Mouse (Mus musculus) stomach, postnatal 0 days (tissue): ENCODE data around the gene A830031A19Rik. TPM values are rescaled to one million over a fixed set of nuclear protein-coding genes. Genes with fewer than 3 reads are reported as not detected.

ENCODE experiments used
- ATAC-seq: fragments of 200-750 bp; cut with Nextera tagmentation; 2 replicates; pipeline ENCODE4 v1.8.0; 2017; ENCODE audit not compliant: low FRiP score, low TSS enrichment
- DNase-seq: peaks from one replicate; pipeline ENCODE4 v3.0.0-alpha.2; 2016; ENCODE audit warnings: low spot score
- H3K27ac ChIP-seq: fragments of 300-500 bp; sonication (generic); replicated peaks from 2 replicates; pipeline ENCODE4 v1.5.1; 2014; ENCODE audit warnings: mild to moderate bottlenecking, control low read depth
- H3K27me3 ChIP-seq: fragments of 300-500 bp; sonication (generic); 2 replicates; pipeline ENCODE4 v1.6.1; 2014; ENCODE audit warnings: low read length; ENCODE audit not compliant: control insufficient read depth, insufficient read depth
- H3K36me3 ChIP-seq: fragments of 300-500 bp; sonication (generic); 2 replicates; pipeline ENCODE4 v1.6.1; 2014; ENCODE audit warnings: low read length, mixed read lengths; ENCODE audit not compliant: control insufficient read depth, insufficient read depth
- H3K4me1 ChIP-seq: fragments of 300-500 bp; sonication (generic); replicated peaks from 2 replicates; pipeline ENCODE4 v1.6.1; 2014; ENCODE audit warnings: antibody characterized with exemption; ENCODE audit not compliant: control insufficient read depth, insufficient read depth
- H3K4me2 ChIP-seq: fragments of 300-500 bp; sonication (generic); replicated peaks from 2 replicates; pipeline ENCODE4 v1.6.1; 2014; ENCODE audit warnings: low read depth, mild to moderate bottlenecking, control low read depth, moderate library complexity
- H3K4me3 ChIP-seq: fragments of 300-500 bp; sonication (generic); 2 replicates; pipeline ENCODE4 v1.5.1; 2014; ENCODE audit warnings: low read depth, low read length, control low read depth
- H3K9ac ChIP-seq: fragments of 300-500 bp; sonication (generic); 2 replicates; pipeline ENCODE4 v1.6.1; 2014; ENCODE audit warnings: mild to moderate bottlenecking, low read length, control low read depth, mixed read lengths
- H3K9me3 ChIP-seq: fragments of 300-500 bp; sonication (generic); 2 replicates; pipeline ENCODE4 v1.6.1; 2016; ENCODE audit warnings: low read length; ENCODE audit not compliant: control insufficient read depth
- CTCF ChIP-seq: IDR thresholded peaks from 2 replicates; pipeline ENCODE4 v1.5.1; 2016; ENCODE audit warnings: antibody characterized with exemption, low read depth, mild to moderate bottlenecking, moderate library complexity
- EP300 ChIP-seq: optimal IDR thresholded peaks from 2 replicates; pipeline ENCODE3; 2016; ENCODE audit warnings: antibody characterized with exemption
- WGBS: fragments of 180-500 bp; shearing (Covaris S2); extraction: QIAGEN DNeasy Blood & Tissue Kit; methylation state at CpG from one replicate; pipeline ENCODE4 v1.1.7; 2014; 5-methylcytosine and 5-hydroxymethylcytosine counted together
- polyA plus RNA-seq: library from polyadenylated mRNA; unstranded; fragments of >200 nt; fragmentation: Nextera tagmentation; extraction: Ambion mirVana; gene quantifications from 2 replicates; pipeline ENCODE4 v1.2.1, GENCODE M21; 2015

Gene A830031A19Rik
- polyA plus RNA-seq, 1 experiment from 2014 or later = not detected

DNA sequence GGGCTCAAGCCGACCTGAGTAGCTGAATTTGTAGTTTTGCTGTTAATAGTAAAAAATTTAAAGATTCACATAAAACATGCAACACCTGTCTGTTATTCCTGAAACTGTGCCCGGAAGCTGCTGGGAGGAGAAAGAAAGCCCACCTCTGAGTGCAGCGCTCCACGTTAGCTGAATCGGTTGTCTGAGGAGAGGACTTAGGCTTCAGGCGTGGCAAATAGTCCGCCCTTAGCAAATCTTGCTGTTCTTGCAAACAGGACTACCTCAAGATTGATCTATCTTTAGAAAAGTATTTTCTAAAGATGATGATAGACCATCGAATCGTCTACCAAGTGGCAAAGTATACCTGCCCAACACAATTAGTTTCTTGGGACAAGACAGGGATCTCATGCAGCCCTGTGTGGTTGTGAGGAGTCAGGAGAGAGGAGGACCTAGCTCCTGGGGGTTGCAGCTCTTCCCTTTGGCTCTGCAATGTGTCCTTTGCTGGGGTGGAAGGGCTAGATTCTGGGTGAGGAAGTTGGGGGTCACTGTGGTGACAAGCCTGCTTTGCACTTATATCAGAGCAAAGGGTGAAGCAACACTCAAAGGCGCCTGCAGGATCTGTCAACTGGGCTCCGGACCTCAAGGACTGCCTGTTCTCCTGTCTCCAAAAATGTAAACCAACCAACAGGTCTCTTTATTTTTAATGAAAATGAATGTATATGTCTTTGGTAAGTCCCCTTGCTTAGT lies 24.7 kb downstream of the A830031A19Rik start:
- TF ChIP-seq EP300 = no peak
- TF ChIP-seq CTCF = no peak
- Histone ChIP-seq H3K4me1 (no peaks in the 10 kb centered on the region), H3K27me3 (no peaks in the 10 kb centered on the region), H3K9ac (no peak overlapping the region), H3K9me3 (no peaks in the 10 kb centered on the region), H3K4me2 (peak overlapping the region; percentile 75; the same call in 1 of the 2 replicates), H3K4me3 (peak overlapping the region; percentile 54; the same call in 1 of the 2 replicates), H3K36me3 (no peaks in the 10 kb centered on the region), H3K27ac (no peak overlapping the region)
- WGBS = 55% methylated on average over 11 of the region's 11 CpGs
- DNase-seq = no peak
- ATAC-seq = no peak

DNA sequence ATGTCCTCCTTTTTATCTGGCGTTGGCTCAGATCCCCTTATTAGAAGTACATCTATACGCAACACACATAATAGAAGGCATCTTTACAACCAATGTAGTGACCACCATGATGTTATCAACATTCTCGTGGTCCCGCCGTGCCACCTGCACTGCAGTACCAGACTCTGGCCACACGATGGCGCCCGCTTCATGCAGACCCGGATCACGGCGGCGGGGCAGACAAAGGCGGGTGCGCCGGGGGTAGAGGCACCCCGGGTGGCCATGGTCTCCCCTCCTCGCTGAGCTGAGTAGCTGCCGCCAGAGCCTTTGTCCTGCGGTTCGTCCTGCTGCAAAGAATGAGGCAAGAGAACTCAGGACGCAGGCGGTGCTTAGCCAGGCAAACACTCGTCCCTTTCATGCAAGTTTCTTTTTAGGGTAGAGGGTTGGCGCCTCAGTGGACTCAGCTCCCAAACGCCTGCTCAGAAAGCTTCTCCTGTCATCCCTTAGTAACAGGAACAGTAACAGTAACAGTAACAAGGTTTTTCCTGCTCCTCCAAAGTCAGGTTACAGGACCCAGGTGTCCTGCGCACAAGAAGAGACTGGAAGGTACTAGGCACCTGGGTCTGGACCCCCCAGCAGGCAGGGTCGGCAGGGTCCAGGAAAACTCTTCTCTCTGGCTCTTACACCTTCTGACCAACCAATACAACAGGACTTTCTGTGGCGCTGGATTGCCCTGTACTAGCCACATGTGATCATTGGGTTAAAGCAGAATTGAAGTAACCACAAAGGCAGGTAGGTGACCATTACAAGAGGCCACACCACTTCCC lies 25.4 kb downstream of the A830031A19Rik start:
- peak overlapping the region; percentile 75 for H3K4me2 ChIP-seq
- WGBS = 5% methylated on average over 28 of the region's 28 CpGs
- peak overlapping the region; percentile 55; the same call in 1 of the 2 replicates for H3K9ac ChIP-seq
- H3K4me3 ChIP-seq = peak overlapping the region; percentile 54
- H3K27me3 ChIP-seq = no peaks in the 10 kb centered on the region
- no peaks in the 10 kb centered on the region for H3K9me3 ChIP-seq
- no peaks in the 10 kb centered on the region for H3K4me1 ChIP-seq
- no peak overlapping the region for H3K27ac ChIP-seq
- TF ChIP-seq EP300 (no peak), CTCF (peak; percentile 100)
- H3K36me3 ChIP-seq = no peaks in the 10 kb centered on the region
- DNase-seq (peak; percentile 86), ATAC-seq (peak; percentile 79)

DNA sequence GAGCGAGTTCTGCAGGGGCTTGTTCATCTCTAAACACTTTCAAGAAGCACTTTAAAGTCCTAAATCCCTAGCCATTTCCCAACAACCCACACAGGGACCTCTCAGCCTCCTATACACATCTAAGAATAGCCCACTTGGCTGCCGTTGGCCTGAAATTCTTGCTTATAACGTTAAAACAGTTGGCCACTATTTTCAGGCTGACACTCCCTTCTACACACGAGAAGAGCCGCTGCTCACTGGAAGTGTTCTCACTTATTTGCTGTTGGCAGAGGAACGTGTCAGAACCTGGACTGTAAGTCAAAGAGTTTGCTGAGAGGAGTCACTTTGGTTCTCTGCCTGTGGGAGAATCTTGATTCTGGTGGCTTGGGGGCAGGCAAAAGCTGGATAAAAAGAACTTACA lies 30.8 kb downstream of the A830031A19Rik start:
- Histone ChIP-seq H3K9ac (no peak overlapping the region), H3K4me3 (no peak overlapping the region), H3K9me3 (no peaks in the 10 kb centered on the region), H3K36me3 (no peaks in the 10 kb centered on the region), H3K27me3 (no peaks in the 10 kb centered on the region), H3K27ac (no peak overlapping the region), H3K4me1 (no peaks in the 10 kb centered on the region), H3K4me2 (no peak overlapping the region)
- no peak for DNase-seq
- ATAC-seq = no peak
- WGBS = 51% methylated on average over 6 of the region's 6 CpGs
- no peak for TF ChIP-seq EP300
- no peak for TF ChIP-seq CTCF

DNA sequence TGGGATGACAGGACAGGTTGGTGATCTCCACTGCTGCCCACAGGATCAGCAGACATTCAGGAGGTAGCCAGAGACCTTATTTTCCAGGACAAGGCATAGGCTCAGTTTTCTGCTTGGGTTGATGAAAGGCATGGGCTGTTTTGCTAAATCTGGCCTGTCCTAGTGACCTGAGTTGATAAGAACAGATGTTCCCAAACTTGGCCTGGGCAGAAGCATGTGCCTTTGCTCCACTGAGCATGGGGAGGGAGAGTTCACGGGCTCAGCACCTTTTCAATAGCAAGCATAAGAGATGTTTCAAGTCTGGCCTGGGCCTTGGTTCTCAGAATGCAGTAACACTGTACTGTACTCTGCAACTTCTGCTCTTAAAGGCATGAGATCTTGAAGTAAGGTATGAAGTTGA lies 54.1 kb downstream of the A830031A19Rik start:
- no peak overlapping the region for H3K4me3 ChIP-seq
- no peak for ATAC-seq
- no peak overlapping the region for H3K27ac ChIP-seq
- no peak for DNase-seq
- H3K36me3 ChIP-seq = no peaks in the 10 kb centered on the region
- no peak overlapping the region for H3K9ac ChIP-seq
- H3K9me3 ChIP-seq = no peaks in the 10 kb centered on the region
- no peaks in the 10 kb centered on the region for H3K27me3 ChIP-seq
- no peaks in the 10 kb centered on the region for H3K4me1 ChIP-seq
- 71% methylated on average over 1 of the region's 1 CpGs for WGBS
- no peak for TF ChIP-seq EP300
- TF ChIP-seq CTCF = no peak
- no peak overlapping the region for H3K4me2 ChIP-seq

DNA sequence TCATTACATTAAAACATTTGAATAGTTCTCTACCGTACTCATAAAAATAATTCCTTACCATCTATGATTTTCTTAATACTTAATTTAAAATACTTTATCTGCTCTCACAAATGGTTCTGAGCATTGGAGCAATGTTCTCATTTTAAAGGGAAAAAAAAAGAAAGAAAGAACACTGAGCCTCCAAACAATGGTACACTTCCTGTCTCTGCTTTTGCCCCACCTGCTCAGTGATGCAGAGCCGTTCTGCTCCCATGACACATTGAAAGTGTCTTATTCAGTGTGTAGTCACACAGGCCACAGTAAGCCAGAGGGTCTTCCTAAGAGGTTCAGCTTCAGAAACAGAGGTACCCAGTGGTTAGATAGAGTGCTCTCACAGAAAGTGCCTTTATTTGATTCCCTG lies 56.1 kb downstream of the A830031A19Rik start:
- no peaks in the 10 kb centered on the region for H3K27me3 ChIP-seq
- no peaks in the 10 kb centered on the region for H3K9me3 ChIP-seq
- ATAC-seq (no peak), DNase-seq (no peak)
- TF ChIP-seq EP300 (no peak), CTCF (no peak)
- H3K9ac ChIP-seq = no peak overlapping the region
- 74% methylated on average over 2 of the region's 2 CpGs for WGBS
- H3K4me1 ChIP-seq = no peaks in the 10 kb centered on the region
- no peak overlapping the region for H3K4me3 ChIP-seq
- H3K4me2 ChIP-seq = no peak overlapping the region
- H3K36me3 ChIP-seq = no peaks in the 10 kb centered on the region
- H3K27ac ChIP-seq = no peak overlapping the region

DNA sequence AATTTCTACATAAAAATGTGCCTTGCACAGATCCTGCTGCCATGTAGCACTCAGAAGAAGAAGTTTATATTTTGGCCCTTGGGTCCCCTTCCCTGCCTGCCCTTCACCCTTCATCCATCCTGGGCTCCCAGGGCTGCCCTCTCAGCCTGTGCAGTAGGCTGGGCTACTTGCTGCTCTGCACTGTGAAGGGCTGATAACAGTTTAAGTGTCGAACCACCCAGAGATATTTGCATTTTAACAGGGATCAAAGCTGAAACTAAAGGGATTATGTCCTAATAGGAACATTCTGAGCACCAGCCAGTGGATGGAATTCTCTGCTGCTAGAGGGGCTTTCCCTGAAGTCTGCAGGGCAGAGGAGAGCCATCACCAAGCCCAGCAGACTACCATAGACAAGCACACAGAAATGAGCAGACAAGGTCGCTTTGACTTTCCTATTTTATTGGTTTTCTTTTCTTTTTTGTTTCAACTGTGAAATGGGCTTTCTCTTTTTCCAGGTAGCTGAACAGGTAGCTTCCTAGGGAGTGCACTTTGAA lies 58.1 kb downstream of the A830031A19Rik start:
- no peak overlapping the region for H3K4me2 ChIP-seq
- H3K27me3 ChIP-seq = no peaks in the 10 kb centered on the region
- no peak overlapping the region for H3K9ac ChIP-seq
- TF ChIP-seq EP300 = no peak
- no peak for TF ChIP-seq CTCF
- no peak overlapping the region for H3K4me3 ChIP-seq
- no peak for DNase-seq
- no peaks in the 10 kb centered on the region for H3K4me1 ChIP-seq
- H3K27ac ChIP-seq = no peak overlapping the region
- H3K9me3 ChIP-seq = no peaks in the 10 kb centered on the region
- no peak for ATAC-seq
- no peaks in the 10 kb centered on the region for H3K36me3 ChIP-seq
- 34% methylated on average over 2 of the region's 2 CpGs for WGBS
